Mouse (Mus musculus) midbrain, embryonic 16.5 days (tissue): ENCODE measurements at regions not wholly inside any gene's neighbourhood (a gene's known extent, or its start where the extent isn't known, plus 50 kb on each side); places are given as distances from the start of the nearest gene placed in this dataset.

ENCODE experiments used
- ATAC-seq: fragments of 200-750 bp; cut with Nextera tagmentation; 2 replicates; pipeline ENCODE4 v1.8.0; 2017; ENCODE audit warnings: moderate TSS enrichment
- H3K27ac ChIP-seq: fragments of 300-500 bp; sonication (generic); 2 replicates; pipeline ENCODE4 v1.5.1; 2014; ENCODE audit warnings: mild to moderate bottlenecking, low read length, mixed read lengths
- H3K27me3 ChIP-seq: fragments of 300-500 bp; sonication (generic); 2 replicates; pipeline ENCODE4 v1.6.1; 2014; ENCODE audit warnings: low read depth, low read length, mixed read lengths; ENCODE audit not compliant: control insufficient read depth, insufficient read depth
- H3K36me3 ChIP-seq: fragments of 300-500 bp; sonication (generic); 2 replicates; pipeline ENCODE4 v1.6.1; 2014; ENCODE audit warnings: mild to moderate bottlenecking, low read length, moderate library complexity, mixed read lengths; ENCODE audit not compliant: control insufficient read depth, insufficient read depth
- H3K4me1 ChIP-seq: fragments of 300-500 bp; sonication (generic); 2 replicates; pipeline ENCODE4 v1.6.1; 2014; ENCODE audit warnings: mild to moderate bottlenecking, low read length, mixed read lengths; ENCODE audit not compliant: control insufficient read depth, insufficient read depth
- H3K4me2 ChIP-seq: fragments of 300-500 bp; sonication (generic); 2 replicates; pipeline ENCODE4 v1.6.1; 2014; ENCODE audit warnings: mild to moderate bottlenecking, low read length, mixed read lengths
- H3K4me3 ChIP-seq: fragments of 300-500 bp; sonication (generic); 2 replicates; pipeline ENCODE4 v1.5.1; 2014; ENCODE audit warnings: low read depth, mild to moderate bottlenecking, low read length, moderate library complexity, mixed read lengths
- H3K9ac ChIP-seq: fragments of 300-500 bp; sonication (generic); 2 replicates; pipeline ENCODE4 v1.6.1; 2014; ENCODE audit warnings: low read depth, low read length, mixed read lengths
- H3K9me3 ChIP-seq: fragments of 300-500 bp; sonication (generic); replicated peaks from 2 replicates; pipeline ENCODE4 v1.6.1; 2014; ENCODE audit warnings: mild to moderate bottlenecking, low read length, mixed read lengths; ENCODE audit not compliant: control insufficient read depth, poor library complexity, severe bottlenecking
- WGBS: fragments of 180-500 bp; shearing (Covaris S2); extraction: QIAGEN DNeasy Blood & Tissue Kit; methylation state at CpG from one replicate; pipeline ENCODE4 v1.1.7; 2014; 5-methylcytosine and 5-hydroxymethylcytosine counted together

DNA sequence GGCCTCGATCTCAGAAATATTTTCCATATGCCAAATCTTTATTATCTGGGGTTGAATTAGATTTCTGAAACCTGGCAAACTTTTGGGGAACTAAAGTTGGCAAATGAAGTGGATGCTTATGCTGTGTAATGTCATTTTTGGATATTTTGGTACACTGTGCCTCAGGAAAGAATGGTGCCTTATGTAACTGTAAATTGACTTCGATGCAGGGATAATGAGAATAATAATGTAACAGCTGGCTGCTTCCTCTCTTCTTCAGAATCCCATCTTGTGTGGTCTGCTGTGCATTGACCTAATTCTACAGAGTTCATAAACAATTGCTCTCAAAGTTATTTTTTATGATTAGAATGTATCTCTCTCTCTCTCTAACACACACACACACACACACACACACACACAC is 545.6 kb downstream of the Tfap2b start:
- no peak overlapping the region for H3K9ac ChIP-seq
- H3K9me3 ChIP-seq, result no peaks in the 10 kb centered on the region
- no peak overlapping the region for H3K27ac ChIP-seq
- ATAC-seq, result no peak
- H3K4me2 ChIP-seq, result no peak overlapping the region
- H3K4me3 ChIP-seq, result no peak overlapping the region
- H3K4me1 ChIP-seq, result no peaks in the 10 kb centered on the region
- no peaks in the 10 kb centered on the region for H3K27me3 ChIP-seq
- no peaks in the 10 kb centered on the region for H3K36me3 ChIP-seq
- 83% methylated on average over 2 of the region's 2 CpGs for WGBS

DNA sequence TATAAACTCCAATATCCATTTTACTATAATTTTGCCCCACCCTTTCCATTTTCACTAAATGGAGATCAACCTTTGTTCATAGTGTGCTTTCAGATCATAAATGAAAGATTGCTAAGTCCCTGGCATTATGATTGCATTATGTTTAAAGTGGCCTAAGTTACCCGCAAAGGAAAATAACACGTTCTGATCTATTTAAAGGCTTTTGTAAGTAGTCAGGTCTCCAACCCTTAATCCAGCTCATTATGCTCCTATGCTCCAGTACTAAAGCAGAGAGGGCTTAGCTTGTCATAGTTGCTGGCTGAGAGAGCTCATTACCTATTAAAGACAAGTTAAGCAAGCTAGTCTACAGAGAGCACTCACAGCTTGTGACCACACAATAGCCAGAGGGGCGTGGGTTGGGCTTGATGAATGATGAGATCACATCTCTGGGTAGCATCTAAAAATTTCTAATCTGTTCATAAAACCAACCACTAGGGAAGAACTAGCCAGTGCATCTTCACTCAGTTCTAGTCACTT is 549.3 kb downstream of the Tfap2b start:
- Histone ChIP-seq H3K4me2 (no peak overlapping the region), H3K9me3 (no peaks in the 10 kb centered on the region), H3K27ac (no peak overlapping the region), H3K27me3 (no peaks in the 10 kb centered on the region), H3K4me1 (no peaks in the 10 kb centered on the region), H3K4me3 (no peak overlapping the region), H3K9ac (no peak overlapping the region), H3K36me3 (no peaks in the 10 kb centered on the region)
- no peak for ATAC-seq
- 33% methylated on average over 3 of the region's 3 CpGs for WGBS

DNA sequence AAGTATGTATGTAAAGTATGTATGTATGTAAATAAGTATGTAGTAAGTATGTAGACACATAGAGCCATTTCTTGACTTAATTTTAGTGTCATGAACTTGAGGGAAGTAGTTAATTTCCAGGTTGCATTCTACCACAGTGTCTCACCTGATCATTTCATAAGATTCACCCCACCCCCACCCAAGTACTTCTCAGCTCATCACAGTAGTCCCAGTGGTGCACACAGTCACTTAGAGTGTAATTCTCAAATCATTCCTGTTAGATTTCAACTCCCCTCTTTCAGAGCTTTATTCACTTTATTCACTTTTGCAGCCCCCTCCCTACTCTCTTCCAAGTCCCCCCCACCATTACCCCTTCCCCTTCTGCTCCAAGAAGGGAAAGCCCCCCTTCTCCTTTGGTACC is 558.2 kb downstream of the Tfap2b start:
- no peaks in the 10 kb centered on the region for H3K27me3 ChIP-seq
- H3K27ac ChIP-seq, result no peak overlapping the region
- no peak overlapping the region for H3K4me3 ChIP-seq
- H3K36me3 ChIP-seq, result no peaks in the 10 kb centered on the region
- no peak for ATAC-seq
- H3K9ac ChIP-seq, result no peak overlapping the region
- no peak overlapping the region for H3K4me2 ChIP-seq
- 0 out of 2 replicates have a peak, but pooled peaks cover 3% of the 10 kb centered on the region for H3K4me1 ChIP-seq
- no peaks in the 10 kb centered on the region for H3K9me3 ChIP-seq

DNA sequence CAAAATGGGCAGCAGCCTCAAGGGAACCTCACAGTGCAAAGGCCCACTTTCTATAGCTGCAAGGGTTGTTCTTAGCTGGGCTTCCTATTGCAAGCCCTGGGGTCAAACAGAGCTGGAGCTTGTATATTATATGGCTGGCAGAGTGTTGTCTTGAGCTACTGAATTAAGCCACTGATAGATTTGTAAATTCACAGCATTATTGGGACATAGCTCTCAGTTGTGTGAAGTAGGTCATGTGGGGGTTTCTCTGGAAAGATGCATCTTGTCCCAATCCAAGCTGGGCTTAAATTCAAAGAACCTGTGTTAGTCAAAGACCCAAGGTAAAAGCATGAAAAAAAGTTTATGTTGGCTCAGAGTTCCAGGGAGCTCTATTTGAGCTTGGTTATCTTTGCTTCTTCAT is 563.6 kb downstream of the Tfap2b start:
- no peaks in the 10 kb centered on the region for H3K9me3 ChIP-seq
- 0 out of 2 replicates have a peak, but pooled peaks cover 3% of the 10 kb centered on the region for H3K4me1 ChIP-seq
- no peaks in the 10 kb centered on the region for H3K36me3 ChIP-seq
- no peak overlapping the region for H3K4me2 ChIP-seq
- H3K27me3 ChIP-seq, result no peaks in the 10 kb centered on the region
- H3K4me3 ChIP-seq, result no peak overlapping the region
- no peak overlapping the region for H3K27ac ChIP-seq
- ATAC-seq, result no peak
- no peak overlapping the region for H3K9ac ChIP-seq

DNA sequence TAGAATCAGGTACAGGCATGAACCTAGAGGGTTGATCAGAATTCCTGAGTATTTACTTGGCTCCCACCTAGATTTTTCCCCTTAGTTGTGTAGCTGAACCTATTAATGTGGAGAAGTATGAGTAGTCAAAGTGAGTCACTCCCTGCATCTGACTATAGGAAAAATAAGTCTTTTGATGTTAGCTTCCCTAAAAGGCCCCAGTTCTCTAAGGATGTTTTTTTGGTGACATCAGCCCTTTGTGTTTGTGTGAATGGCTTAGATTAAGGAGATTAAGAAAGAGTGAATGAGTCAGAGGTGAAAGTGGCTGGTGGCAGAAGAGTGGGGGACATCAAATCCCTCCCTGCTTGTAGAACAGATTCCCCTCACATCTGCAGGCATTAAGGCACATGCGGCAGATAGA is 565.8 kb downstream of the Tfap2b start:
- Histone ChIP-seq H3K4me3 (no peak overlapping the region), H3K4me1 (no peaks in the 10 kb centered on the region), H3K27me3 (no peaks in the 10 kb centered on the region), H3K9me3 (no peaks in the 10 kb centered on the region), H3K9ac (no peak overlapping the region), H3K4me2 (no peak overlapping the region), H3K36me3 (no peaks in the 10 kb centered on the region), H3K27ac (no peak overlapping the region)
- 11% methylated on average over 1 of the region's 1 CpGs for WGBS
- ATAC-seq, result no peak

DNA sequence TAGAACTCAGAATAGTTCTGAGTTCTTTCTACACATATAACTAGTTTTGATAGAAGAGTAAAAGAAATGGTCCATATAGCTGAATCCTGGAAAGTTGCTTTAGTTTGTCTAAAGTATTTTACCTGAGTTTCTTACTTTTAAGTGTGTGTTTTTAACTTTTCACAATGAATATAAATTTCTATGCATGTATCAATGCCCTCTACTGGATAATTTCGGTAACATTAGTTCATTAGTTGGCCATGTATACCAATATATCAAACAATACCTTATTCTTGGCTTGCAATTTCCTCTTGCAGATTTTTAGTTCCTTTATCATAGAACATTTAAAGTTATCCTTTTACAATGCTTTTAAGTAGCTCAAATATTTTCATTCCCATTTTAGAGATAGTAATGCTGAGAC is 568.8 kb downstream of the Tfap2b start:
- Histone ChIP-seq H3K9ac (no peak overlapping the region), H3K36me3 (no peaks in the 10 kb centered on the region), H3K4me1 (no peaks in the 10 kb centered on the region), H3K4me2 (no peak overlapping the region), H3K27ac (no peak overlapping the region), H3K4me3 (no peak overlapping the region), H3K9me3 (no peaks in the 10 kb centered on the region), H3K27me3 (no peaks in the 10 kb centered on the region)
- ATAC-seq, result no peak
- 84% methylated on average over 1 of the region's 1 CpGs for WGBS

DNA sequence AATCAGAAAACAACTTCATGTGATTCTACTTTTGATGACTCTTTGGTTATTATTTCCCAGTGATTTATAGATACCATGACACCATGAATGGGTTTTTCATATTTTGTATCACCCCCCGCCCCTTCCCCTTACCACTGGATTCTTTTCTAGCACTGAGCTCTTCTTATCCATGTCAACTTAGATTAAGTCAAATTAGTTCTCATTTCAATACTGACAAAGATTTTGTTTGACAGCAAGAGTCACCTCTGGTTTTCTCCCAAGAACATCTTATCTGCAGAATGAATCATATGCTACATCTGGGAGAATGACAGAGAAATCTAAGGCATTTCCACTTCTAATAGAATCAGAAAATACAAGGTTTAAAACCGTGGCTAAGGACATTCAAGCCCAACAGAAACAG is 578.3 kb downstream of the Tfap2b start:
- H3K9ac ChIP-seq, result no peak overlapping the region
- no peak for ATAC-seq

DNA sequence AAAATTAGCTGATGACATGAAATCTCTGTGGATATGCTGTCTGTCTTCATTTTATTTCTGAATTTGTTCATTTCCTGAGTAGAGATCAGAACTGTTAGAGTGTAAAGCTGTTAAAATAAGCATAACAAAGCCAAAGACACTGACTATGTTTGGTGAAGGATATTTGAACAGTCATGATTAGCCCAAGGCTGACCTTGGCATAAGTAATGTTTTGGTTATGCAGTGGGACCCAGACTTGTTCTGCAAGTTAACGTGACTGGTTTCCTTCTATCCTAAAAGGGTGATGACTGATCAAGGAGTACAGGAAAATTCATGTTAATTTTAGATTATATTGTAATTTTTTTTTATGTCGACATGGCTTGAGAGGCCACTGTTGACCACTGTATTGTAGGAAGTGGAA is 585.4 kb downstream of the Tfap2b start:
- WGBS, result 82% methylated on average over 2 of the region's 2 CpGs
- Histone ChIP-seq H3K4me2 (no peak overlapping the region), H3K27ac (no peak overlapping the region), H3K4me1 (no peaks in the 10 kb centered on the region), H3K27me3 (no peaks in the 10 kb centered on the region), H3K4me3 (no peak overlapping the region), H3K9me3 (no peaks in the 10 kb centered on the region), H3K36me3 (no peaks in the 10 kb centered on the region), H3K9ac (no peak overlapping the region)
- ATAC-seq, result no peak

More for the DNA sequence above, 578.3 kb downstream of the Tfap2b start:
- Histone ChIP-seq H3K27ac (no peak overlapping the region), H3K27me3 (no peaks in the 10 kb centered on the region), H3K4me2 (no peak overlapping the region), H3K4me3 (no peak overlapping the region), H3K9me3 (no peaks in the 10 kb centered on the region), H3K36me3 (no peaks in the 10 kb centered on the region), H3K4me1 (no peaks in the 10 kb centered on the region)
- WGBS, result 68% methylated on average over 2 of the region's 2 CpGs

DNA sequence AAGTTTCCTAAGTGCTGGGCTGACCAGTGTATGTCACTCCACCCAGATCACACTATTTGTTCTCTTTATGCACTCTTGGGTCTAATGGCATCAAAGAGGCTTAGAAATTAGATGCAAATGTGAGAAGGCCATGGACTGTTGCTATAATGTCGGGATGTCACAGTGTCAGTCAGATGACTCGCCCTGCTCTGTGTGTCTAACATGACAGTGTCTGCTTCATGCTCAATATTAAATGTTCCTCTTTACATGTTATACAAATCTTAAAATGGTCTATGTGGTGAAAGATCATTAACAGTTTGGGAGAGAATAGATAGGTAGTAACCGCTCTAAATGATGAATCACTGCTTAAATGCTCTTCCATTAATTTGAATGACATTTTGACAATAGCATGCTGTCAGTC is 617.2 kb downstream of the Tfap2b start:
- WGBS, result 62% methylated on average over 3 of the region's 3 CpGs
- no peaks in the 10 kb centered on the region for H3K4me1 ChIP-seq

More for the DNA sequence above, 617.2 kb downstream of the Tfap2b start:
- Histone ChIP-seq H3K4me3 (no peak overlapping the region), H3K27me3 (no peaks in the 10 kb centered on the region), H3K4me2 (no peak overlapping the region), H3K27ac (no peak overlapping the region), H3K9ac (no peak overlapping the region), H3K36me3 (no peaks in the 10 kb centered on the region), H3K9me3 (no peaks in the 10 kb centered on the region)
- ATAC-seq, result peak; percentile 29
